Mouse (Mus musculus) forebrain, embryonic 16.5 days (tissue): ENCODE measurements around the gene Cfl2. TPM values are rescaled to one million over a fixed set of nuclear protein-coding genes. Genes with fewer than 3 reads are reported as not detected.
"Not testable (repeated sequence)": the region's sequence is repeated elsewhere in the genome, so short reads cannot be mapped to it uniquely, and the experiment has no call there.

ENCODE experiments used
- ATAC-seq: fragments of 200-750 bp; cut with Nextera tagmentation; 2 replicates; pipeline ENCODE4 v1.8.0; 2017; ENCODE audit warnings: mild to moderate bottlenecking, moderate library complexity
- H3K27ac ChIP-seq: fragments of 300-500 bp; sonication (generic); 2 replicates; pipeline ENCODE4 v1.5.1; 2014; ENCODE audit warnings: low read length, control low read depth
- H3K27me3 ChIP-seq: fragments of 300-500 bp; sonication (generic); replicated peaks from 2 replicates; pipeline ENCODE4 v1.6.1; 2014; ENCODE audit warnings: low read length; ENCODE audit not compliant: control insufficient read depth, insufficient read depth
- H3K36me3 ChIP-seq: fragments of 300-500 bp; sonication (generic); 2 replicates; pipeline ENCODE4 v1.6.1; 2014; ENCODE audit not compliant: control insufficient read depth, insufficient read depth
- H3K4me1 ChIP-seq: fragments of 300-500 bp; sonication (generic); replicated peaks from 2 replicates; pipeline ENCODE4 v1.6.1; 2014; ENCODE audit warnings: low read length; ENCODE audit not compliant: control insufficient read depth, insufficient read depth
- H3K4me2 ChIP-seq: fragments of 300-500 bp; sonication (generic); 2 replicates; pipeline ENCODE4 v1.6.1; 2014; ENCODE audit warnings: mild to moderate bottlenecking, low read length, control low read depth
- H3K4me3 ChIP-seq: fragments of 300-500 bp; sonication (generic); replicated peaks from 2 replicates; pipeline ENCODE4 v1.5.1; 2014; ENCODE audit warnings: mild to moderate bottlenecking, low read length, control low read depth
- H3K9ac ChIP-seq: fragments of 300-500 bp; sonication (generic); replicated peaks from 2 replicates; pipeline ENCODE4 v1.6.1; 2014; ENCODE audit warnings: low read depth, low read length, control low read depth
- H3K9me3 ChIP-seq: fragments of 300-500 bp; sonication (generic); 2 replicates; pipeline ENCODE4 v1.6.1; 2016; ENCODE audit warnings: low read length; ENCODE audit not compliant: control insufficient read depth
- WGBS: fragments of 180-500 bp; shearing (Covaris S2); extraction: QIAGEN DNeasy Blood & Tissue Kit; methylation state at CpG from one replicate; pipeline ENCODE4 v1.1.7; 2014; 5-methylcytosine and 5-hydroxymethylcytosine counted together
- polyA plus RNA-seq: library from polyadenylated mRNA; unstranded; fragments of >200 nt; fragmentation: Nextera tagmentation; extraction: Ambion mirVana; gene quantifications from 2 replicates; pipeline ENCODE4 v1.2.1, GENCODE M21; 2015

Gene Cfl2
- polyA plus RNA-seq = 327 and 356 TPM in 2 replicates

- Histone ChIP-seq H3K4me3 (peak within 1 kb of the TSS; percentile 96), H3K27me3 (no peaks in the 10 kb centered on the region), H3K4me2 (peak within 1 kb of the TSS; percentile 83), H3K27ac (peak within 1 kb of the TSS; percentile 99), H3K9me3 (no peaks in the 10 kb centered on the region), H3K36me3 (peaks cover 9% of the 10 kb centered on the region), H3K9ac (peak within 1 kb of the TSS; percentile 100), H3K4me1 (peaks cover 15% of the 10 kb centered on the region)
- peak; percentile 89 for ATAC-seq
- WGBS = under 1% methylated on average over 64 of the region's 82 CpGs
These were observed at the start of gene Cfl2 for GRCm38 (mm10) chr12:54862606-54863535. Gene Cfl2 (minus strand): TSS chr12:54862877.

- Histone ChIP-seq H3K36me3 (peaks cover 6% of the 10 kb centered on the region; the same call in 1 of the 2 replicates), H3K4me3 (no peak overlapping the region), H3K27me3 (no peaks in the 10 kb centered on the region), H3K27ac (no peak overlapping the region), H3K9me3 (peaks cover 3% of the 10 kb centered on the region; the same call in 1 of the 2 replicates), H3K9ac (no peak overlapping the region), H3K4me2 (no peak overlapping the region), H3K4me1 (no peaks in the 10 kb centered on the region)
- WGBS = 88% methylated on average over 3 of the region's 3 CpGs
- ATAC-seq = no peak
These were observed 47.7 kb upstream of the Cfl2 start for GRCm38 (mm10) chr12:54910387-54910786.

- not testable (repeated sequence) for H3K27me3 ChIP-seq, H3K4me1 ChIP-seq, H3K4me3 ChIP-seq, ATAC-seq, H3K9ac ChIP-seq, H3K9me3 ChIP-seq, H3K27ac ChIP-seq, H3K4me2 ChIP-seq, H3K36me3 ChIP-seq
- 41% methylated on average over 1 of the region's 2 CpGs for WGBS
These were observed 29.9 kb upstream of the Cfl2 start for GRCm38 (mm10) chr12:54892559-54892958.

- Histone ChIP-seq H3K4me1 (no peaks in the 10 kb centered on the region), H3K9ac (no peak overlapping the region), H3K9me3 (no peaks in the 10 kb centered on the region), H3K27ac (no peak overlapping the region), H3K4me3 (no peak overlapping the region), H3K36me3 (no peaks in the 10 kb centered on the region), H3K4me2 (no peak overlapping the region), H3K27me3 (no peaks in the 10 kb centered on the region)
- WGBS = 94% methylated on average over 2 of the region's 2 CpGs
- ATAC-seq = no peak
These were observed 27.7 kb upstream of the Cfl2 start for GRCm38 (mm10) chr12:54890426-54890825.

GRCm38 (mm10) chr12:54887580-54888127 lies 25.0 kb upstream of the Cfl2 start:
- no peak overlapping the region for H3K4me2 ChIP-seq
- no peaks in the 10 kb centered on the region for H3K27me3 ChIP-seq
- no peak overlapping the region for H3K27ac ChIP-seq
- no peaks in the 10 kb centered on the region for H3K9me3 ChIP-seq
- no peaks in the 10 kb centered on the region for H3K4me1 ChIP-seq
- 96% methylated on average over 4 of the region's 4 CpGs for WGBS
- H3K36me3 ChIP-seq = no peaks in the 10 kb centered on the region
- H3K9ac ChIP-seq = no peak overlapping the region
- no peak for ATAC-seq
- no peak overlapping the region for H3K4me3 ChIP-seq

- Histone ChIP-seq H3K4me3 (no peak overlapping the region), H3K27ac (no peak overlapping the region), H3K4me1 (no peaks in the 10 kb centered on the region), H3K9ac (no peak overlapping the region), H3K9me3 (no peaks in the 10 kb centered on the region), H3K36me3 (no peaks in the 10 kb centered on the region), H3K4me2 (no peak overlapping the region), H3K27me3 (no peaks in the 10 kb centered on the region)
- no peak for ATAC-seq
- WGBS = 17% methylated on average over 6 of the region's 6 CpGs
These were observed 17.0 kb upstream of the Cfl2 start for GRCm38 (mm10) chr12:54879630-54880029.

- no peaks in the 10 kb centered on the region for H3K27me3 ChIP-seq
- no peak overlapping the region for H3K9ac ChIP-seq
- no peak overlapping the region for H3K4me2 ChIP-seq
- H3K9me3 ChIP-seq = no peaks in the 10 kb centered on the region
- WGBS = 76% methylated on average over 5 of the region's 5 CpGs
- no peaks in the 10 kb centered on the region for H3K4me1 ChIP-seq
- no peaks in the 10 kb centered on the region for H3K36me3 ChIP-seq
- ATAC-seq = no peak
- no peak overlapping the region for H3K4me3 ChIP-seq
- H3K27ac ChIP-seq = no peak overlapping the region
These were observed 16.5 kb upstream of the Cfl2 start for GRCm38 (mm10) chr12:54879211-54879610.

GRCm38 (mm10) chr12:54877875-54878274 lies 15.2 kb upstream of the Cfl2 start:
- H3K4me1 ChIP-seq = no peaks in the 10 kb centered on the region
- no peaks in the 10 kb centered on the region for H3K27me3 ChIP-seq
- no peak overlapping the region for H3K9ac ChIP-seq
- no peaks in the 10 kb centered on the region for H3K9me3 ChIP-seq
- no peak for ATAC-seq
- 83% methylated on average over 1 of the region's 1 CpGs for WGBS
- no peaks in the 10 kb centered on the region for H3K36me3 ChIP-seq
- no peak overlapping the region for H3K4me2 ChIP-seq
- H3K27ac ChIP-seq = no peak overlapping the region
- no peak overlapping the region for H3K4me3 ChIP-seq

- Histone ChIP-seq H3K4me3 (no peak overlapping the region), H3K36me3 (no peaks in the 10 kb centered on the region), H3K4me1 (no peaks in the 10 kb centered on the region), H3K4me2 (no peak overlapping the region), H3K27me3 (no peaks in the 10 kb centered on the region), H3K27ac (no peak overlapping the region), H3K9ac (no peak overlapping the region), H3K9me3 (no peaks in the 10 kb centered on the region)
- ATAC-seq = no peak
- WGBS = 29% methylated on average over 5 of the region's 5 CpGs
These were observed 14.2 kb upstream of the Cfl2 start for GRCm38 (mm10) chr12:54876879-54877278.
